Mouse (Mus musculus) kidney, adult 9 months (tissue): Measurements from ENCODE around the gene Cd72.
A peak's percentile ranks its signal among the peaks of the same experiment; 100 is the strongest.

Experiments used
- DNase-seq: peaks from one replicate; pipeline ENCODE4 v3.0.0; 2022

Gene Cd72

DNA sequence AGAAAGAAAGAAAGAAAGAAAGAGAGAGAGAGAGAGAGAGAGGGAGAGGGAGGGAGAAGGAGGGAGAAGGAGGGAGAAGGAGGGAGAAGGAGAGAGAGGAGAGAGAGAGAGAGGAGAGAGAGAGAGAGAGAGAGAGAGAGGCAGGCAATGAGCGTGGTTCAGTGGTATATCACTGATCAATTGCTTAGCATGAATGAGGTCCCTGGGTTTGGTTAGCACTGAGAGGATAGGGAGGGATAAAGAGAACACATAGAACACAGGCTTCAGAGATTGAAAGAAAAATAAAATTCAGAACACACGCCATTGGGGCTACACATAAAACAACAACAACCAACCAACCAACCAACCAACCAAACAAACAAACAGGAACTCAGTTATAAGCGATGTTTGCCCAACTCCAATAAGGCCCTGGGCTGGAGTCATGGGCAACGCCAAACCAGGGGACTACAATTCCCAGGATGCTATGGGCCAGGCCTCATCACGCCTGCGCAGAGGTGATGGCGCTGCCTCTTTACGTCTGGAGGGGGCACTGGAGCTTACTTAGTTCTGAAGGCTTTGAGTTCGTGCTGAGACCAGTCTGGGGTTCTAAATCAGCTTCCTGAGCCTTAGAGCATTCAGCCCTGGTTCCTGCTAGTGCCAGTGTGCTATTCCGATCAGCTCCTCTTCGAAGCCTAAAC, 23.6 kb upstream of the Cd72 start:
- DNase-seq, result peak; percentile 93

- DNase-seq, result peak; percentile 61
Observed at GRCm38 (mm10) chr4:43476604-43477003, 22.2 kb upstream of the Cd72 start.

- no peak for DNase-seq
Observed at GRCm38 (mm10) chr4:43473636-43474035, 19.2 kb upstream of the Cd72 start.

DNA sequence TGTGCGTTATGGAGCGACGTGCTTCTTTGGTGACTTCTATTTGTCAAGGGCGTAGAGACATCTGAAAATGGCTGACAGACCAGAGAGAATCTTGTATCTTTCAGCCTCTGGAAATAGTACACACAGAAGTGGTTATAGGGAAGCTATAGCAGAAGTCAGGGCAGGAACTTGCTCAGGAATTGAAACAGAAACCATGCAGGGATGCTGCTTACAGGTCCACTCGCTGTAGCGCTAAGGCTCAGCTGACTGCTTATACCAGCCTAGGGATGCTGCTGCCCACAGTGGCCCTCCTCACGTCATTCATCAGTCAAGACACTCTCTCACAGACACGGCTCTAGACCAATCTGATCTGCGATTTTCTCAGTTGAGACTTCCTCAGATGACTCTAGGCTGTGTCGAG, 15.9 kb upstream of the Cd72 start:
- DNase-seq, result no peak

- DNase-seq, result no peak
Observed at GRCm38 (mm10) chr4:43466872-43467271, 12.4 kb upstream of the Cd72 start.

DNA sequence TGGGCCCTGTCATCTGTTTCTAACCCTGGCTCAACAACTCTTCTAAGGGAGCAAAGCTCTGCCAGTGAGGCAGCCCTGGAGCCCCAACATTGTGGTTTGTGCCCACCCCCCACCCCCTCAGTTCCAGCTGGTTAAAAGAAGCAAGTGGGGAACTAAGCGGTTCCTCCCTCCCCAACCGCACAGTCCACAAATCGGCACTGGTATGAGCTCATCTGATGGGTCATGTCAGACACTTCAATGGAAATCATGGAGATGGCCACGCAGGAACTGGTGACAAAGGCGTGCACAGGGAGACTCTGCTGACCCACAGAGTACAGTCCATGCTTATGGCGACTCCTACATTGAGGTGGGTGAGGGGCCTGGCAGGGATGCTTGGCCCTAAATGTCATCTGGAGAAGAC, 11.5 kb upstream of the Cd72 start:
- no peak for DNase-seq

DNA sequence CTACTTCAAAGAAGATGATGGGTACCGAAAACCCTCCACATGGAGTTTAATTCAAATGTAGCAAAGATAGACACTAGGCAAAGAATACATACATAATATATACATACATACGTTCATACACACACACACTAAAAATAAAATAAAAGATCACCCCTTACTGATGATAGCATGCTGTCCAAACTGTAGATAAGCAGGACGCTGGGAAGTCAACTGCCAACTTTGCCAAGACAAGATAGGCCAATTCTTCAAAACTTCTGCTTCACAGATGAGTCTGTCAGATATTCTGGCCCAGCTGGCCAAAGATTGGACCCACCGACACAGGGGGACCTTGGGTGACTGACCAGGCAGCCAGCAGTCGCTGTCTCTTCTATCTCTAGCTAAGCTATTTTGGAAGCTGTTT, 8.7 kb upstream of the Cd72 start:
- DNase-seq, result no peak

- no peak for DNase-seq
Observed at GRCm38 (mm10) chr4:43457124-43457523, 2.7 kb upstream of the Cd72 start.

- DNase-seq, result no peak
Observed at GRCm38 (mm10) chr4:43456470-43456869, 2.0 kb upstream of the Cd72 start.

DNA sequence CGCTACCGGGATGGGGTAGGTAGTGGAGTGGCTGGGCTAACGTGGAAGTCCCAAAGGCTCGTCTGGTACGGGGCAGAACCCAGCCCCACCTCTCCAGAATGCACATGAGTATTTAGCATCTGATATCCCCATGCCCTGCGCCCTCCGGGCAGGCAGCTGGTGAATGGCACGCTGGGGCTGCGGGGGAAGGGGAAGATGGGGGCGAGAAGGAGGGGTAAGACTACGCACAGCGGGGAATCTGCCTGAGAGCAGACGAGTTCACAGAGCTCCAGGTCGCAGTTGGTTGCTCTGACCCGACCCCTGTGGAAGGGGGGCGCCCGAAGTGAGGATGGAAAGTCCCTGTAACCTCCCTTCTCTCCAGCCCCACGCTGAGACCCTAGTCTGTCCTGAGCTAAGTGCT, 1.0 kb downstream of the Cd72 start:
- DNase-seq, result no peak

DNA sequence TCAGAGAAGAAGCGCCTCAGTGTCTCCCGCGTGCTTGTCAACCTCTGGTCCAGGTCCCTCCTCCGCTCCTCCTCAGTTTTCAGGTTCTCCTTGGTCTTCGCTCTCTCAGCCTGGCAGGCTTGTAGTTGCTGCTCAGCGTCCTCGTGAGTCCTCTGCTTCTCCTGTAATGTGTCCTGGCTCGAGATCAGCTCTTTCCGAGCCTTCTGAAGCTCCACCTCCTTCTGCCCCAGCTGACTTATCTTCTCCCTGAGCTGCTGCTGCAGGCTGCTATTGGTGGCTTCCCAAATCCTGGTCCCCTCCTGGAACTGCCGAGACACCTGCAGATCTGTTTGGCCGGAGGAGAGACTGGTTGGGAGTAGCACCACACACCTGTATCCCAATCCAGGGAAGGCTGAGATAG, 2.1 kb downstream of the Cd72 start:
- DNase-seq, result no peak

DNA sequence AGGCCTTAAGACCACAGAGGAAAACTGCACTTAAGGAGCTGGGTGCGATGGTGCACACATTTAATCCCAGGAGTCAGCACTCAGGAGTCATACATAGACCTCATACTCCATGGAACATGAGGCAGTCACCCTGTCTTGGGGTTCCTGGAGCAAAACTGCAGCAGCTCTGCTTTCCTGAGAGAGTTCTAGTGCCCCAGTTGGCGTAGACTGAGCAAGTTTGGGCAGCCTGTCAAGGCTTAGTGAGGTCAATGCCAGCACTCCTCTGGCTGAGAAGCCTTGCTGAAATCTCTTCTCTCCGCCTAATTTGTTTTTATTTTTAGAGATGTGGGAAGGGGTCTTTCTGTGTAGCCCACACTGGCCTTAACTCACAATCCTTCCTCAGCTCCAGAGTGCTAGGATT, 5.9 kb downstream of the Cd72 start:
- no peak for DNase-seq

DNA sequence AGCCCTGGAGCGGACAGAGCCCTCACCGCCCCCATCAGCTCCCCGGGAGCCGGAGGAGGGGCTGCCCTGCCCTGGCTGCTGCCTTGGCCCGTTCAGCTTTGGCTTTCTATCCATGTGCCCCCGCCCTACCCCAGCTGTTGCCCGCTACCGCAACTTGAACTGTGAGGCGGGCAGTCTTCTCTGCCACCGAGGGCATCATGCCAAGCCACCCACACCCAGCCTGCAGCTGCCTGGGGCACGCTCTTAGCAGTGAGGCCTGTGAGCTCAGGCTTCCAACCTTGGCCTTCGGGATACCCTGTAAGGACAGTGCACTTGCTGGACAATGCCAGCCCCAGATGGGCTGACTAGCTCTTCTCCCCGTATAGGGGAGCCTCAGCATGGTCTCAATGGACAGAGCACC, 7.2 kb downstream of the Cd72 start:
- no peak for DNase-seq

DNA sequence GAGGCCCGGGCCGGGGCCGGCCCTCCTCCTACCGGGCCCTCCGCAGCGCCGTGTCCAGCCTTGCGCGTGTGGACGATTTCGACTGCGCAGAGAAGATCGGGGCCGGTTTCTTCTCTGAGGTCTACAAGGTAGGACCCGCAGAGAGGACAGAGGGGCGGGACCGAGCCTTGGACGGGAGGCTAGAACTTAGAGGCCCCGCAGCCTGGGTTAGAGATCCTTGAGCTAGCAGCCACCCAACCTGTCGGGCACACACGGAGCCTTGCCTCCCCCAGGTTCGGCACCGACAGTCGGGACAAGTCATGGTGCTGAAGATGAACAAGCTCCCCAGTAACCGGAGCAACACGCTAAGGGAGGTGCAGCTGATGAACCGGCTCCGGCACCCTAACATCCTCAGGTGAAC, 10.9 kb downstream of the Cd72 start:
- no peak for DNase-seq

- peak; percentile 84 for DNase-seq
Observed at GRCm38 (mm10) chr4:43442456-43443361, 11.7 kb downstream of the Cd72 start.

- DNase-seq, result peak; percentile 100
Observed at GRCm38 (mm10) chr4:43442044-43442443, 12.4 kb downstream of the Cd72 start.

DNA sequence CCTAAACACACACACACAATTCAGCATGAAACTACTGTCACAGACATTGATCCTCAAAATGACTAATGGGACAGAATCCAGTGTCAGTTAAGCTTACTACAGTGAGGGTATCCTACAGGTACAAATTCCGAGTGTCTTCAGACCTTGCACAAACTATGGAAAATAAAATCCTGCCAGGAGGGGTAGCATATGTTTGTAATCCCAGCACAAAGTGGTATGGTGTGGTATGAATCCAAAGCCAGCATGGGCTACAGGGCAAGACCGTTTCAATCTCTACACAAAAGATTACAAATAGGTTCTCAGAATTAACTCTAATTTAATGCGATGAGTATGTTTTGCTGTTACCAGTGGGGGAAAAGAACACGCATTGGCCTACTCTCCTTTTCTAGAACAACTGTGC, 12.8 kb downstream of the Cd72 start, which contains the start of gene Tesk1:
Tesk1 (plus strand) TSS at position 301 of the 400 bp plus-strand sequence.
- DNase-seq, result peak; percentile 37

DNA sequence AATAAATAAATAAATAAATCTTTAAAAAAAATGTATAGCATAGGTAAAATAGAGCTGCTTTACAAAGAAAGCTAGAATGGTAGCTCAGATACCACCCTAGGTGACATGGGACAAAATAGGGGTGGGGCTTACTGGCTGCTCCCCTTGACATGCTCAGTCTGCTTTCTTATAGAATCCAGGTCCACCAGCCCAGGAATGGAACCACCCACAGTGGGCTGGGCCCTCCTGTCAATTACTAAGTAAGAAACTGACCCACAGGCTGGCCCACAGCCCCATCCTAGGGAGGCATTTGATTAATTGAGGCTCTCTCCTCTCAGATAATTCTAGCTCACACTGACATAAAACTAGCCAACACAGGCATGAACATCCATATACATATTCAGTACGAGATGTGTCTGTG, 21.6 kb downstream of the Cd72 start:
- DNase-seq, result no peak

DNA sequence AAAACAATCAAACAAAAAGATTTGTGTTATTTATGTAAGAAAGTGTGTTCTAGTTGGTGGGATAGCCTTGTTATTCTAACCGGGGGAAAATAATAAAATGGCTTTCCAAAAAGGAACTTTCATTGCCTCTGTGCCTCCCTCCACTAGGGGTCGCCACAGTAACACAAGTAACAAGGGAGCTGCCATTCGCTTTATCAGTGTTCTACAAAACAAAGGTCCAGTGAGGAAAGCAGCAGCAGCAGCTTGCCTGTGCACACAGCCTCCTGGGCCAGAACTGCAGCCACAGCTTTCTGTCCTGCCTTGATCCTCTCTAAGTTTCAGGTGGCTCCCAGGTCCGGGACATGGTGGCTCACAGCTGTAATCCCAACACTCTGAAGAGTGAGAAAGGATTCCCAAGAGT, 22.7 kb downstream of the Cd72 start:
- peak; percentile 91 for DNase-seq

DNA sequence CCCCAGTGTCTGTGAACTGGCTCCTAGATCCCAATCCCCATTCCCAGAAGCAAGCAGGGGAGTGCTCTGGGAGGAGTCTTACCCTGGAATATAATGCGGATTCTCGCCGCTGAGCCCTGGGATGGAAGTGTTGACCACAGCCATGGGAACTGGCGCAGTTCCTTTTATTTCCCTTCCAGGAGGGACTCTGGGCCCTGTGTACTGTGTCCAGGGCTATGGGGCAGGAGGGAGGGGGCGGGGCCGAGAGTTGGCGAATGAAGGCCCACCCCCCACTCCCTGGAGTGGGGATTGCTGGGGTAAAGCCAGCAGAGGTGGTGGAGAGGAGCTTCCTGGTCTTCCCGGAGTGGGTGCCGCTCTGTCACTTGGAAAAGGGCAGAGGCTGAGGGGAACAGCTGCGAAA, 25.5 kb downstream of the Cd72 start, which contains the start of gene Fam166b:
Fam166b (minus strand) TSS at position 189 of the 400 bp plus-strand sequence.
- DNase-seq, result no peak

DNA sequence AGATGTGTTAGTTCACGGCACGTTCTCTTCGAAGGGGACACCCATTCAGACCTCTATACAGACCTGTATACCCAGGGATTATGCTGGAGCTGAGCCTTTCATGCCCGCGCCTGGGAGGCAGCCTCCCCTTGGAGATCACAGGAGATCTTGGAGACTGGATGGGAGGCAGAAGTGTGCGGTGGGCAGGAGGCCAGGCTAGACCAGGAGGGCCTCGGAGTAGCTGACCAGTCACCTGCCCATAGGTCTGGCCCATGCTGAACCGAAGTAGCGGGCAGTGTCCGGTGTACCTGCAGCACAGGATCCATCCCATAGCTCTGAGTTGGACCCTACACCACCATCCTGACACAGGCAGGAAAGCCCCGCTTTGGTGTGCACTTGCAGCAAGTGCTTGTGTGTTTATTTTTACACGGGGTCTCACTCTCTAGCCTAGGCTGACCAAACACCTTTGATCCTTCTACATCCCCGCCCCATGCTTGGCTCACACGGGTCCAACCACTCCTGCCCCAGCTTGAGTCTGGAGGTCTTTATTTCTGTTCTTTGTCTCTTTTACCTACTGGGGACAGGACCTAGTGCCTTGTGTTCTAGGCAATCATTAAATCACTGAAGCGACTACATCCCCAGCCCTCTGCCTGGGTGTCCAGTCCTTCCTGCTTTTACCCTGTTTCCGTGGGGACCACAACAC, 26.1 kb downstream of the Cd72 start:
- peak; percentile 52 for DNase-seq

DNA sequence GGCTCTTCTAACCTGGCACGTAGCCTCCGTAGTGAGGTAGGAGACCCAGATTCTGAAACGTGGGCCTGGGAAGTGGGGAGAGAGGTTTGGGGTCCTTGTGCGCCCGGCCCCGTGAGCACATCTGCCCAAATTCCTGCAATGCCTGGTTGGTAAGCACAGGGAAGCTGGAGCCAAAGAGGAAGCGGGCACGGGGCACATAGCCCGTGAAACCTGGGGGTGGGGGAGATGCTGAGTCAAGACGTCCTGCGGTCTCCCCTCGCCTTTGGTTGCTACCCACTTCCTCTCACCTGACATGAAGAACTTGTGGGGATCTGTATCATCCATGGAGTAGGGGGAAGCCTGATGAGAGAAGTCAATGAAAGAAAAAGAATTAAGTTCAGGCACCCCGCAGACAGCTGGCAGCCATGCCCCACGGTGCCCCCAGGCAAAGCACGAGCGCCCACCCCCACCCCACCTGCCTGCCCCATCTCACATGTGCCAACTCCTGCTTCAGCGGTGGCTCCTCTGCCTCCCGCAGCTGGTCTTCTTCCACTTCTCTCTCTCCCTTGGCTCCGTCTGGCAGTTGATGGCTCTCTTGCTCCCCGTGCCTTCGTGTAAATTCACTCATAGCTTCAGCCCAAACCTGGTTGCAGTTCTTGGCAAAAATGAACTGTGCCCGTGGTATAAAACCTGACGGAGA, 26.8 kb downstream of the Cd72 start:
- DNase-seq, result no peak

DNA sequence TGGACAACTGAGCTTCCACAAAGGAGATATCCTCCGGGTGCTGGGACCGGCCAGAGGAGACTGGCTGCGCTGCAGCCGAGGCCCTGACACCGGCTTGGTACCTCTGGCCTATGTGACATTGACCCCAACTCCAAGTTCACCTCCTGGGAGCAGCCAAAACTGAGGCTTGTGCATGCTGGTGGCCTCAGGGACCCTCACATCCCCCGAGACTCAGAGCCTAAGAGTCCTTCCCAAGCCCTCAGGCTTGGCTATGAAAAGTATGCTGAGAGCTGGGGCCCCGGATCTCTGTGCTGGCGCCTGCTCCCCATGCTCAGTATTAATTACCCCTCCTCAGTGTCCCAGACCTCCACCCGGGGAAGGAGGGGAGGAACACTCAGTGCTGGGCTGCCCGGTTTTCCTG, 27.9 kb downstream of the Cd72 start:
- DNase-seq, result no peak
